Mouse (Mus musculus): Measurements from ENCODE around the gene Gys2.
"Not testable (repeated sequence)": the region's sequence is repeated elsewhere in the genome, so short reads cannot be mapped to it uniquely, and the experiment has no call there.

Gene Gys2

DNA sequence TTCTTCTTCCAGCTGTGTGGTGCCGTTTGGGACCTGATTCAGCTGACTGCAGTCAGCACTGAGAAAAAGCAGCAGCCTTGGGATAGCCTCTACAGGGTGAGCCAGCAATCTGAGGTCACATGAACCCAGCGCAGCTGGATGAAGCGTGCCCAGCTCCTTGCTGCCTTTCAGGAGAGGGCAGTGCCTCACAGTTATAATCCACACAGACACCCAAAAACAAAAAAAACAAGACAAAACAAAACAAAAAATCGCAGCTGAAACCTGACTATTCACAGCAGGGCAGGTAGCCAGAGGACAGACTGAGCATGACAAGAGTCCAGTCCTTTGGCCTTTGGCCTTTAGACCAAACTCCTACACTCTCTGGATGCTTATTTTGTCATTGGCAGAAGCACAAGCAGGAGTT is at the start of gene Gys2:
TSS of gene Gys2 (minus strand) at position 309 of the 403 bp plus-strand sequence.
- no peak for DNase-seq (ENCODE audit: low spot score)

DNA sequence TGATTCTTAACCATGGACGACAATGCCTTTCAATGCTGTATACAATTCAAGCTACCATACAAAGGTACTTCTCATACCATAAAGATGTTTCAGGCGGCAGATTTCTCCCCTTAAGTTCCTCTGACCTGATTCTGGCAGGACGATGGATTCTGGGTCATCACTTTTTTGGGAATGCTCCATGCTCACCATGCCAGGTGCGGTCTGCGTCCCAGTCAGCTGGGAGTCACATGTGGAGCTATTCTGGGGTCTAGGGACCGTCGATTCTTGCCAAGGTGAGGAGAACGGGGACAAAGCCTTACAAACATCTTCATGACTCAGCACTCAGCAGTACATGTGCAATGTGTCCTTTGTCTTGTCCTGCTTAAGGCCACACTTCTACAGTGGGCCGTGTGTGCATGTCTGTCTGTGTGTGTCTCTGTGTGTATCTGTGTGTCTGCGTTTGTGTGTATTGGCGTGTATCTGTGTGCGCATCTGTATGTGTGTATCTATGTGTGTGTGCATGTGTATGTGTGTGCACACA is 48.7 kb upstream of the Gys2 start:
- DNase-seq (ENCODE audit: low spot score) = no peak

DNA sequence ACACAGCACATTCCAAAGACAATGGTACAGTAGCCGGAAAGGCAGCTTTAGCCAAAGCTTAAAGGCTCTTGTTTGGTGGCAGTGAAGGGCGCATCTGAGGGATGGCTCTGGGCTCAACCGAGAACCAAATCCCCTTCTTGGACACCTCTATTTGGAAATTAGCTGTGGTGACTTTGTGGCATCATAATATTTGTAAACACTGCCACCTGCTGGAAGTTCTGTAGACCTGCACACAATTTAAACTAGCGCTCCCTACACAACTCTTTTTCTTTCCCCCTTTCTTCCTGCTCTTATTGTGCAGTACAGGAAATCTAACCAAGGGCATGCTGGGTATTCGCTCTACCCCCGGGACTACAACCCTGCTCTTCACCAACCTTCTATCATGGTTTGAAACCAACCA is 46.2 kb upstream of the Gys2 start:
- no peak for DNase-seq (ENCODE audit: low spot score)

DNA sequence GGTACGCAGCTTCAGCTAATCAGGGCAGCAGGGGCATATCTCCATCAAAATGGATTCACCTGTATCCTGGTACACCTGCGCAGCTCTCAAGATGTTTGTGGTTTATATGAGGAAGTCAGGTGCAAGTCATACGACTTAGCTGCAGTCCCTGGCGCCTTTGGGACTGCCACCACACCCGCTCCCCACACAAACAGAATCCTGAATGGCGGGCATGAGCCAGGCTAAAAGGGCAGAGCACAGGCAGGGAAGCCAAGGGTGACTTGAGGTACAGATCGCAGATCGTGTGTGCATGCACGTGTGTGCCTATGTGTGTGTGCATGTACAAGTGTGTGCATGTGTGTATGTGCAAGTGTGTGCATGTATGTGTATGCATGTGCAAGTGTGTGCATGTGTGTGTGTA is 42.5 kb upstream of the Gys2 start:
- DNase-seq (ENCODE audit: low spot score) = not testable (repeated sequence)

DNA sequence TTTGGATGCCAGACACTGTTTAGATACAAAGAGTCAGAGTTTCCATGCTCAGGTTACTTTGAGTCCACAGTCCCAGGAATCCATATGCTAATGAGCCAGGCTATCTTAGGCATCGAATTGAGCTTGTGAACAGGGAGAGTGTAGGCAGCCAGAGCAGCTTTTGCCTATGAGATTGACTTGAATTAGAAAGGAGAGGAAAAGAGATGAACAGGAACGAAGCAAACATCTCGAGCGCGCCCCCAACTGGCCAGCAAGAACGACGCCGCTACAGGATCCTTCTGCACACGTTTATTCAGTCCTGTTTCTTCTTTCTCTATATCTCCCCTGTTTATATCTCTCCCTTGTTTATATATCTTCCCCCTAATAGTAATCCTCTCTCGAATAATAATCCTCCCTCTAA is 42.0 kb upstream of the Gys2 start:
- DNase-seq (ENCODE audit: low spot score) = no peak

DNA sequence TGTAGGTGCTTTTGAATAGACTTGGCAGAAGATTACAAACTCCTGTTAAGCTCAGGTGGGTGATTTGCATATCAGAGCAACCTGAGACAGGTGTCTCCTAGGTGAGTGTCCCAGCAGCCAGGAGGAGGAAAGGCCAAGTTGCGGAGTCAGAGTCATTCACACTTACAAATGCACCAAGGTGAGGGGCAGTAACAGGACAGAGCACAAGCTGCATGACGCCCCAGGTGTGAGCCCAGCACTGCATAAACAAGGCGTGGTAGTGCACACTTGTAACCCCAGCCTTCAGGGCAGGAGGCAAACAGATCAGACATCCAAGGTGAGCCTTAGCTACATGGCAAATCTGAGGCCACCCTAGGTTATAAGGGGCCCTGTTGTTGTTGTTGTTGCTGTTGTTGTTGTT is 40.0 kb upstream of the Gys2 start:
- DNase-seq (ENCODE audit: low spot score) = no peak

DNA sequence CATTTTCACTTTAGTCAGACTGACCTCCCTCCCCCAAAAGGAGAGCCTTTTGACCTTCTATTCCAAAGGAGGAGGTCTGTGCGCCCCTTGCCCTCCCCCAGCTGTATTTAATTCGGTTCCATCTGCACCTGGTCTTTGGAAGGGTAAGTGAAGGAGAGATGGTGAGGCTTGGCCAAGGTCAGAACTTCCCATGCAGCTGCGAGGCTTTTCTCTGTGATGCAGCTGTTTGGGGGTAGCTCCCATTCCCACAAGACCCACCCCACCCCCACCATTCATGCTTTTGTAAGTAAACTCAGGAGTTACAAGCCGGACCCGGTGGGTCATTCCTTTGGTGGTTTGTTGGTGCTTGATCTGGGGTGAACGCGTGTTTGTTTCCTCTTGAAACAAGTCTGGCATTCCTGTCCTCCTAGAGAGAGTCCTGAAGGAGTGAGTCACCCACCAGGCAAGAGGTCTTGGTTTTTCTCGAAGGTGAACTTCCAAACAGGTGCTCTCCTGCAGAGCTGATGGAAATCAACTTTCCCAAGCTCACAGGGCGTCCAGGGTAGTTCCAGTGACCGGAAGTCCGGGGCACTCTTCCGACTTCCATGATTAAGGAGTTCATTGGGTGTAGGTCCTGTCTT is 38.7 kb upstream of the Gys2 start:
- no peak for DNase-seq (ENCODE audit: low spot score)

DNA sequence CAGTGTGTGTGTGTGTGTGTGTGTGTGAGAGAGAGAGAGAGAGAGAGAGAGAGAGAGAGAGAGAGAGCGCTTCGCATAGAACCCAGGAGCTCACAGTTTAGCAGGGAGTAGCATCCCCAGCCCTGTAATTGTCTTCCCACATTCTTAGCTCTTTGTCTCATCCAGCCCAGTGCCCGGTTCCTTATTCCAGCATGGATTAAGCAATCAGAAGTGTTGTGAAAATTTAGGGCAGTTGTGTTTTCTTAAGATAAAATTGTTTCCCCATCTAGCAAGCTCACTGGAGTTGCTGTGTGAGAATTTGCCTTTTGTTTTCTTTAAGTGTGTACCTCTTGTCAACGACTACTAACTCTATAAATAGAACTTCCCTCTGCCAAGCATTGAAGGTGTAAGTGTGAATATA is 35.8 kb upstream of the Gys2 start:
- DNase-seq (ENCODE audit: low spot score) = no peak

DNA sequence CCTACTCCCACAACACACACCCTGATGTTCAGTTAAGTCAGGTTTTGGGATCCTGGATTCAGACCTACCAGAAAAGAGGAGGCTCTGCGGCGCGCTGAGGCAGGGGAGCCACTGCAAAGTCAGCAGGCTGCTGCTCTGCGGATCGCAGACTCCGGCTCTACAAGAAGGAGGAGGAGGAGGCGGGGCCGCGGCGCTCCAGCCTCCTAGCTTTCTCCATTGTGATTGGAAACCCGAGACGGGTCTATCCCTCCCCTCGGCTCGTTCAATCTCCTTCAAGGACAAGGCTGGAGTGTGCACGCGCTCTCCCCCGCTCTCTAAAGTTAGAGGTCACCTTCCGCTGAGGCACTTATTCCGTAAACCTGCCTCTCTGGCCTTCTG is 34.9 kb upstream of the Gys2 start, which contains the start of gene Ldhb:
TSS of gene Ldhb (minus strand) at position 173 of the 378 bp plus-strand sequence.
- peak; percentile 77 for DNase-seq (ENCODE audit: low spot score)

DNA sequence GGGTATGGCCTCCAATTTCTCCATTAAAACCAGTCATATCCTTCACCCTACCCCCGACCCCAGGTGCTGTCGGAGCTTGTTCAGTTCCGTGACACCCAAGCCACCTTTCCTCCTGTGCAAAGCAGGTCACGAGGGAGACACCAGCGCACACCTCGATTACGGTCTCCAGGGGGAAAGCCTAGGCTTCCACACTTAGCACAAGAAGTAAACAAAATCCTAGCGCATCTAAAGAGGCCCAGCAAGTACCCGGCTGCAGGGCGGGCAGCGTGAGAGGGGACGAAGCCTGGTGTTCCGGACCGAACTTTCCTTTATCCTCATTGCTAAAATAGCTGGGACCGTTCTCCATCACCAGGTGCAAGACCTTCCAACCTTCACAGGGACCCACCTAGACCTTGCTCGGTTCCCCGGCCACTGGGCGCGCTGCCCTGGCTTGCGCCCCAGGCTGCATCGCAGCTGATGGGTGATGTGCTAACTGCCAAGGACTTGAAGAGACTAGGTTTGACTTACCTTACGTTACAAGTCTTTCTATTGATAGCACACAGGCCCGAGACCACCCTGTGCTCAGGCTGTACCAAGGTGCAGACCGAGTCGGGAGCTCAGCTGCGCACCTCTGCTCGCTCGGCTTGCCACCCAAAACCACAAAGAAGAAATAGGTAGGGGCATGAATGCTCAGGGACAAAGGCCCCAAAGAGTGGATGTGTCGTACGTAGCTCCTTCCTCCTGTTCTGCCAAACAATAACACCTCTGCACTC is 34.3 kb upstream of the Gys2 start:
- peak; percentile 13 for DNase-seq (ENCODE audit: low spot score)

DNA sequence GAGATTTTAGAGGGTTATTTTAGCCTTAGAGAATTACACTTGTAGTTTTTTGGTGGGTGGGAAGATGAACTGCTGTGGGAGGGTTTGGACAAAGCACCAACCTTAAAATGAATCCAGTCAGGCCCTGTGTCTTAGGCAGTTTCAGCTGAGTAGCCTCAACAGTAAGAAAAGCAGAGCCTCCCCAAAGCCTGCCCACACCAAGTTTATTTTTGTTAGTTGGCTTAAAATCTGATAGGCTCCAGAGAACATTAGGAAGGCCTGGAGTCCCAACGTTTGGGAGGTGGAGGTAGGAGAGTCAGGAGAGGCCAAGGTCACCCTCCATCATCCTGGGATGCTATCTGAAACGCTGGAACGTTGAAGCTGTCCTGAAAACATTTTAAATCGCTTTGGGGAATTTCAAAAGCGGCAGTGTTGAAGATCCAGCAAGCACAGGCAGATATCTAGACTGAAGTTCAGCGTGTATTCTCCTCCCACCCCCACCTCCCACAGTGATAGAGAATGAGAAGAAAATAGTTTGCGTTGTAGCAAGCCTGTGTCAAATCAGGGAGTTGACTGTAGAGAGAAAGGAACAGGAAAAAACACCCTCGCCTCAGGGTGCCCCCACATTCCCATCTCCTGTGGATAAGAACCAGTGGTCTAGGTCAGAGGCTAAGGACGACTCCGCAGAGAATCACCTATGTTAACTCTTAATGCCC is 33.6 kb upstream of the Gys2 start:
- no peak for DNase-seq (ENCODE audit: low spot score)

DNA sequence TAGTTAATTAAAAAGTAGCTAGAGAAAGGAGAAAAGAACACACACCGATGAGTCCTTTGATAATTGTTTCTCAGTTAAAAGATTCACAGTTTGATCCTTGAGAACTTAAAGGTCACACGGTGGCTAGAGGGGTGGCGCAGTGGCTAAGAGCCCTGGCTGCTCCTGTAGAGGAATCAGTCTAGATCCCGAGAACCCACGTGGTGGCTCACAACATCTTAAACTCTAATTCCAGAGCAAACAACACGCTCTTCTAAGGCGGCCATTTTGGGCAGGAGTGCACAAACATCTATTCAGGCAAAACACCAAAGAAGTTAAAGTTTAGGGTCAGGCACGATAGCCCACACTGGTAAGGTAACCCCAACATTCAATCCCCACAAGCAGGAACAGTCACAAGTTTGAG is 30.7 kb upstream of the Gys2 start:
- DNase-seq (ENCODE audit: low spot score) = no peak

DNA sequence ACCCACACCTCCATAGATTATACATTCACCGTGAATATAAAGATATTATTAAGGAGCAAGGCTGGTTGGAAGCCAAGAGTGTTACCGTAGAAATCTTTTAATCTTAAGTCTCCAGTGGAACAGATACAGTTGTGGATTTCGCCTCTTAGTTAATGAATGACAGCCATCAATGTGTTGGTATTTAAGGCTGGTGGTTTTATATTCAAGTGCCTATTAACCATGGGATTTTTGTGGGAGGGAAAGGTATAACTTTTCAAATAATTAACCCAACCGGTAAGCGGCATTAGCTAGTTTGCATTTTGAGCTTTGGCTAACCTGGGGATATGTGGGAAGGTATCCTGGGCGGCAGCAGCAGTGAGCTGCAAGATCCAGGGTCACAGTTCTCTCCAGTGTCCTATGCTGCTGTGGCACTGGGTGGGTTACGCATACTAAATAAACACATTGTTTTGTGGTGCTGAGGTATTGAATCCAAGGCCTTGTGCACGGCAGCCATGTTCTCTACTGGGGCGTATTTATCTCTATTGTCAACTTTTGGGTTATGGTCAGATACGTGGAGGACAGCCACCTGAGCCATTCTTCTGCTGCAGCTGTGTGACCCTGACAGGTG is 29.7 kb upstream of the Gys2 start:
- DNase-seq (ENCODE audit: low spot score) = no peak

DNA sequence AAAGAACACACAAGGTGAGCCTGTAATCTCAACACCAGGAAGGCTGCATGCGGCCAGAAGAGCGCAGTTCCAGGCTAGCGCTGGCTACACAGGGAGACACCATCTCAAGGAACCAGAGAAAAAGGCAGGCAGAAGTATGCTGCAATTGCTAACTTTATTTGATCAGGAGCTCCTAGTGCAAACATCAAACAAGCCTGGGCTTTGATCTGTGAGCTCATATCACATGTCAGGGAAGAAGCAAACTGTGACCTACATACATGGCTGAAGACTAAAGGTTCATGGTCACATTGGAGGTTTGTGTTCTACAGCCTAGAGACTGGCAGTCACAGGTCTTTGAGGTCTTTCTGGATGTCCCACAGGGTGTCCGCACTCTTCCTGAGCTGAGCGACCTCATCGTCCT is 17.2 kb upstream of the Gys2 start:
- not testable (repeated sequence) for DNase-seq (ENCODE audit: low spot score)

DNA sequence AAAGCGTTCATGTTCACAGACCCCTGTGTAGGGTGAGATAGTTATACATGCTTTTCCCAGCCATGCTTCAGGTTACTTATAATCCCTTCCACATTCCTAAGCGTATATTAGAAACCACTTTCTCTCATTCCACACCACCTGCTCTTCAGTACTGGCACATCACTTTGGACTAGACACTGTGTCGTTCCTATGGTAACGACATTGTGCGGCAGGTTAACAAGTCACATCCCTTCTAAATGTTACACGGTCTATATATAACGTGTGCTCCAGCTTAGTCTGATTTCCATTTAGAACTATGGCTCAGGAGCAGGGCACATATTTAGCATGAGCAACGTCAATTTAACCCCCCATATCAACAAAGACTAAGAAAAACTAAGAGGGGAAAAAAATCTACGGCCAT is 14.7 kb upstream of the Gys2 start:
- no peak for DNase-seq (ENCODE audit: low spot score)

DNA sequence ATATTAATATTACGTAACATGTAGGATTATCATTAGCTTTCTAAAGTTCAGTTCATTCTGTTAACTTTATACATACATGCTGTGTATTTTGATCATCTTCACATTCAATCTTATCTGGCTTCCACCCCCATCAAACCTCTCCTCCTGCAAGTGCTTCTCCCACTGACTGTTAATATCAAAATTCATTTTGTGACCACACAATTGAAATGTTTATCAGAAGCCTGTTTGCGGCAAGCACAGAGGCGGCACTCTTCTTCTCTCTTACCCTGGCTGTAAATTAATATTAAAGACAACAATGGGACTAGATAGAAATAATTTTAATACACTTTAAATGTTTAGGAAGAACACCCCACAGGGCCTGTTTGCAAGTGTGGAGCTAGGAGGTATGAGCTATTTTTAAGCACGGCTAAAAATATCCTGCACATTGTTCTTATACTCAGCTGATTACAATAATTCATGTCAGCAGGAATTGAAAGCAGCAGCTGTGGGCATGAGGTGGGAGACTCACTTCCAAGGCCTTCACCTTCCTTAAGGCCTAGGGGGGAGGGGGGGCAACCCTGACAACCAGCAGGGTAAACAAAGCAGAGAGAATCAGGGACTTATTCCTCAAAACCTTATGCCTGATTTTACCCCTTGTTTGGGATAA is 12.7 kb upstream of the Gys2 start:
- DNase-seq (ENCODE audit: low spot score) = no peak

DNA sequence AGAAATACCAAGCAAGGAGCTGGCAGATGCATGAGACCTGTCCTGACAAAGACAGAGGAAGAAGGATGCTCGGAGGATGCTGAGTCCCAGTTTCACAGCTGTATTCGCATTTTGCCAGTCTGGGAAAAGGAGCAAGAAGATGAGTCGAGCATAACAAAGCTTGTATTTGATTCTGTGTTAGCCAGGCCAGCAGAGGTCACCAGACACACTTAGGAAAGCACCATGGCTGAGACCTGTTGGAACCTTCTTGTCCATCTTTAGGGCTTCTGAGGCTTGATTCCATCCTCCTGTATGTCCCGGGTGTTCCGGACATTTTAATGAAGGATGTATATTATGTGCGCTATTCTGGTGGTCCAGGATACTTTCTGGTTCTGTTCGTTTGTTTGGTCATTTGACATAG is 4.3 kb upstream of the Gys2 start:
- DNase-seq (ENCODE audit: low spot score) = no peak

DNA sequence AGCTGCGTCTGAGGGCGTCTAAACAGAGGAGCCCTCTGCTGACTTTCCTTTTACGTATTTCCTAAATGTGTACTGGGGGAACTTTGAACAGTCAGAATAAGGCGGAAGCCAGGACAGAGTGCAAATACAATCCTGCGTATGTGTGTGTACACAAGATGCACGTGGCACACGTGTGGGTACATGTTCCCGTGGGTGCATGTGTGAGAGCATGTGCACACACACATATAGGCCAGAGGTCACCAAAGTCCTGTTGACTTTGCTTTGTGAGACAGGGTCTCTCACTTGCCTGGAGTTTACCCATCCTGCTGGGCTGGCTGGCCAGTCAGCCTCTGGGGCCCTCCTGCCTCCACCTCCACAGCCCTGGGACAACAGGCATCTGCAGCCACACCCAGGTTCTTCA is 1.8 kb downstream of the Gys2 start:
- DNase-seq (ENCODE audit: low spot score) = no peak

DNA sequence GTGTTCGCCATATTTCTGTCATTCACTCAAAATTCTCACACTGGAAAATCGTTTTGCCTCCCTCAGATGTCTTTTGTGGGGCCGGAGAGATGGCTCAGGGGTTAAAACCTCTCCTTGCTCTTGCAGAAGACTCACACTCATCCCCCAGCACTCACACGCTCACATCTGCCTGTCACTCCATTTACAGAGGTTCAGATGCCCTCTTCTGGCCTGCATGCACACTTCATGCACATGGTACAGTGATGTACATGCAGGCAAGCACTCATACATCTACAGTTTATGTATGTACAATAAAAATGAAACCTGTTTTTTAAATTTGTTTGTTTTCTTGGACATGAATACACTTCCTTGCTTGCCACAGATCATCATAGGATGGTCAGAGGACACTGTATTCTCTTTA is 3.3 kb downstream of the Gys2 start:
- no peak for DNase-seq (ENCODE audit: low spot score)

DNA sequence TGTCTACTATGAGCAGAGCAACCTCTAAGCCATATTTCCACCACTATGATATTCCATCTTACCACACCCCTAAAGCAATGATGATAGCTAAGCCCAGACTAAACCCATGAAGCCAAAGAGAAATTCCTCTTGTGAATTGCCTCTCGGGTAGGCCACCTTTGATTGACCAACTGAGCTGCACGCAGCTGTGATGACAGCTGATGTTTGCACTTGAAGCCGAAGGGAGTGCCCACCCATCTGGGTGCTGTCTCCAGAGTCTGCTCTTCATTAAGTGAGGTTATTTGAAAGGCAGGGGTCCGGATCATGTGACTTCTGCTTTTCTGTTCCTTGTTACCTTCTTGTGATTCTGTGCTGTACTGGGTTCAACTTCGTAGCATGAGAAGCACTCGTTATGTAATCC is 10.7 kb downstream of the Gys2 start:
- DNase-seq (ENCODE audit: low spot score) = no peak

DNA sequence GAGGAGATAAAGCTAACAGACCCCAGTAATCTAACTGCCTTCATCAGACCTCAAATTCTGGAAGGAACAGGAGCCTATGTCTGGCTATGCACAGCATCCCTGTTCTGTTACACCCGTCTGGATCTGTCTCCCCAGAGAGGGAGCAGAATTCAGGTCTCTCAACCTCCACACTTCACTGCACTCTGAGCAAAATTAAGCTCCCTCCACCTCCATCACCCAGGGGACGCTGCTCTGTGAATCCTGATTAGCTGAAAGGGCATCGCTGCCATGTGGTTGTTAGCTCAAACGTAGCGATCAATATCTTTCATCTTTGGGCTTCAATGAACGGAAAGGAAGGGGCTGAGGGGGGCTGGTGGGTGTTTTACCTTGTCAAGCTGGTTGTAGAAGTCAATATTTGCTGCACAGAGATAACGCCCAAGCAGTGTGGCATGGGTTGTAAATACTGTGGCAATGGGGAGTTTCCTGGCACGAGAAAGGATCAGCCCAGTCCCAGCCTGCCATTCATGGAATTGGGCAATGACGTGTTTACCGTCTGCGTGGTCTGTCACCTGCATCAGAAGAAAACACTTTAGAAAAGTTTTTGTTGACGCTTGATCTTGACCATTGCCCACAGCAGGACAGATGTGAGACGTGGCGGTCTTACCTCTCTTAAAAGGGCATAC is 13.8 kb downstream of the Gys2 start:
- DNase-seq (ENCODE audit: low spot score) = no peak

DNA sequence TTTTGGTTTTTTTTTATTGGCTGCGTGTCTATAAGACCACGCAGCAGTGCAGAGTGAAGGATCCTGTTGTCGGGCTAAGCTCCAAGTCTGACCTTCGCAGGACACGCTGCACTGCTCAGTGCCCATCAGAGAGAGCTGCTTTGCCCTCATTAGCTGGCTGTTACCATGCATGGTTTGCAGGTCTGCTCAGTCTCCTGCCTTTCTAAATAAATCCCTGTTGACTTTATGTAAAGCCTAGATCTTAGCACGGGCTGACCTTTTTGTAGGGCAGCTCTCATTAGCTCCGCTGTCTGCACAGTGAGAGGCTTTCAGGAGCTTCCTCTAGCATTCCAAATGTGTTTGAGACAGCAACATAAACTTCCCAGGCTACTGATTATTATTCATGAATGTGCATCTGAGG is 14.9 kb downstream of the Gys2 start:
- DNase-seq (ENCODE audit: low spot score) = no peak

Data from ovary, postnatal 10 days (tissue).